Mouse (Mus musculus): ENCODE data around the gene Col4a2.

Gene Col4a2

DNA sequence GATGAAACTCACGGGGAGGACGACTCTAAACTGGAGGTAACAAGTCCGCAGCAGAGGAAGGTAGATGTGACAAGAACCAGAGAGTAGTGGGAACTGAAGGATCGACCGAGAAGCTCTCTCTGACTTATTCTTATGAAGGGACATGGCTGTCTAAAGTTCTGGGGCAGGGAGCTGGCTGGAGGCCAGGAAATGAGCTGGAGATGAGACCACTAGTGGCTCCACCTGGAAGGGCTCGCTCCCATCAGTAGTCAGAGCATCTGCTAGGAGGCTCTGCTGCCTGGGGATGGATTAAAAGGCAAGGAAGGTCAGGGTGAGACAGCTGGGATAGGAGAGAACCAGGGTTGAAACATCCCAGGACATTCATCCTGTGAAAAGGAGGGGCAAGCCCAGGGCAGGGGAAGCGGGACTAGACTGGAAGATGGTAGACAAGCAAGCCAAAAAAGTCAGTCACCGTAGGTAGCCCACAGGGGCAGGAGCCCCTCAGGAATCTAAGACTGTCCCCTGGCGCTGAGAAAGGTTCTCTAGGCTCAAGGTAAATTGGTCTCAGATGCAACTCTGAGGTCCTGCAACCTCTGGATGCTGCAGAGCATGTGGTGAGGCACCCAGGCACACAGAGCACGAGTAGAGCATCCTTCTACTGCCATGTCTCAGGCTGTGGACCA, 16.2 kb upstream of the Col4a2 start:
- no peak for DNase-seq (ENCODE audit: low spot score)

- no peak for DNase-seq (ENCODE audit: low spot score)
These were observed 15.3 kb upstream of the Col4a2 start for GRCm38 (mm10) chr8:11297141-11297838.

GRCm38 (mm10) chr8:11298531-11299316, 13.9 kb upstream of the Col4a2 start:
- no peak for DNase-seq (ENCODE audit: low spot score)

- no peak for DNase-seq (ENCODE audit: low spot score)
These were observed 13.3 kb upstream of the Col4a2 start for GRCm38 (mm10) chr8:11299317-11299602.

DNA sequence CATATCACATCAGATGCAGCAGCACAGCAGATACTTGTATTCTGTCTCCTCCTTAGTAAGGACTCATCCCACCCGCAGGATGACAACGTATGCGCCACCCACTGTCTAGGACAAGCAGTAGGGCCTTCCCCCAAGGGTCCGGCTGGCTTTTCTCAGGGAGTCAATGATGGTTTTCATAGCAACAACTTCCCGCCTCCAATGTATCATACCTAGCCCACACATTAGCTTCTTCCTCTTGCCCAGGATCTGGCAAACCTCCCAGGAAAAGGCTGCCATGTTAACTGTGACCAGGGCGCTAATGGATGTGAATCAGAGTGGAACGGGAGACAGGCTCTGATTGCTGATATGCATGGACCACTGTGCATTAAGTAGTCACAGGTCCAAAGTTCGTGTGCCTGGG, 12.2 kb upstream of the Col4a2 start:
- no peak for DNase-seq (ENCODE audit: low spot score)

DNA sequence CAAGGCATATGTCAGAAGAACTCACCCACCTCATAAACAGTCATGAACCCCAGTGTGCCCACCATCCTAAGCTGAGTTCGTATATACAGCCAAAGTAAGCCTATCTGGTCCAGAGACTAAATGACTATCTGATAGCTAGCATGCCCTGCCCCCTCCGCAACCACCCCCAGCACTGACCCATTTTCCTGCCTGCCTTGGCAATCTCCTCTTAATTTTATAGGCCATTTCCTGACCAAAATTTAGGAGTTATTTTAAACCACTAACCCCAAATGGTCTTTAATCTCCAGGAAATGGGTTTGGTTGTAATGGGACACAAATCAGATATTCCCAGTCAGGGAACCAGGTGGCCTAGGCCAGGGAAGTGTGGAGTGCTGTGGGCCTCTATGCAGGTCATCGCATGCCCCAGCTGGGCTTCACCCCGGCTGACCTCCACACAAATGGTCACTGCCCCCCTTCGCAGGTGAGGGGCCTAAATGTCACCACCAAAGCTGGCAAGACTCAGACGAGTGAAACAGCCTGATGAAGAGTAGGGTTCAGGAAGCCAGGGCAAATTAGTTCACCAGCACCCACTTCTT, 8.5 kb upstream of the Col4a2 start:
- DNase-seq (ENCODE audit: low spot score): no peak

DNA sequence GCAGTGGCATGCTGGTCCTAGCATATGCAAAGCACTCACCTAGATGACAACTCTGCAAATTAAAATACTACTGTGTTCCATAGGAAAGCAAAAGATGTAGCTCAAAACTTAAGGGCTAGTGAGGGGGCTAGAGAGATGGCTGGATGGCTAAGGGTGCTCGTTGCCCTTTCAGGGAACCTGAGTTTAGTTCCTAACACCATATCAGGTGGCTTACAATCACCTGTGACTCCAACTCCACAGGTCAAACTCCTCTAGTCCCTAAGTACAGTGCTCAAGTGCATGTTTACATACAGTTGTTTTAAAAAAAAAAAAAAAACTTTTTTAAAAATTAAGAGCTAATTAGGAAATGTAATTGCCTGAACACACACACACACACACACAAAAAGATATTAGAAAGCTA, 7.1 kb upstream of the Col4a2 start:
- no peak for DNase-seq (ENCODE audit: low spot score)

- no peak for DNase-seq (ENCODE audit: low spot score)
These were observed 5.2 kb upstream of the Col4a2 start for GRCm38 (mm10) chr8:11307451-11307850.

GRCm38 (mm10) chr8:11308570-11308998, 4.0 kb upstream of the Col4a2 start:
- no peak for DNase-seq (ENCODE audit: low spot score)

GRCm38 (mm10) chr8:11309226-11309625, 3.4 kb upstream of the Col4a2 start:
- no peak for DNase-seq (ENCODE audit: low spot score)

GRCm38 (mm10) chr8:11310049-11310448, 2.6 kb upstream of the Col4a2 start:
- no peak for DNase-seq (ENCODE audit: low spot score)

GRCm38 (mm10) chr8:11311681-11312348, 790 bp upstream of the Col4a2 start:
- no peak for DNase-seq (ENCODE audit: low spot score)

GRCm38 (mm10) chr8:11313176-11314111, 839 bp downstream of the Col4a2 start:
- DNase-seq (ENCODE audit: low spot score): no peak

DNA sequence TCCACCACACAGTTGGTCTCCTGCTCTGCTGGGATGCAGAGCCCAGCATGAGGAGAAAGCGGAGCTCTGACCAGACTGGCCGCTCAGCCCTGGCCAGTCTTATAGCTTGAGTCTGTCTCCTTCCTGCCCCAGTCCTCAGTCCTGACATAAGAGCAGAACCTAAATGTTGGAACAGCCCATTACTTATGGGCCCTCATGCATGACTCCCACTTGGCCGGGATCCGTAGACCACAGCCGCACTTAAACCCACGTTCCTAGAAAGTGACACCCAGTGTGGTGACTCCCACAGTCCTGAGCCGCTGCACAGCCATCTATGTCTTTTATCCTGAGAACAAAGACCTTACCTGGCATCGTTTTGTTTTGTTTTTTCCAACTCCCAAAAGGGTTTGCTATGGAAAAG, 2.0 kb downstream of the Col4a2 start:
- no peak for DNase-seq (ENCODE audit: low spot score)

DNA sequence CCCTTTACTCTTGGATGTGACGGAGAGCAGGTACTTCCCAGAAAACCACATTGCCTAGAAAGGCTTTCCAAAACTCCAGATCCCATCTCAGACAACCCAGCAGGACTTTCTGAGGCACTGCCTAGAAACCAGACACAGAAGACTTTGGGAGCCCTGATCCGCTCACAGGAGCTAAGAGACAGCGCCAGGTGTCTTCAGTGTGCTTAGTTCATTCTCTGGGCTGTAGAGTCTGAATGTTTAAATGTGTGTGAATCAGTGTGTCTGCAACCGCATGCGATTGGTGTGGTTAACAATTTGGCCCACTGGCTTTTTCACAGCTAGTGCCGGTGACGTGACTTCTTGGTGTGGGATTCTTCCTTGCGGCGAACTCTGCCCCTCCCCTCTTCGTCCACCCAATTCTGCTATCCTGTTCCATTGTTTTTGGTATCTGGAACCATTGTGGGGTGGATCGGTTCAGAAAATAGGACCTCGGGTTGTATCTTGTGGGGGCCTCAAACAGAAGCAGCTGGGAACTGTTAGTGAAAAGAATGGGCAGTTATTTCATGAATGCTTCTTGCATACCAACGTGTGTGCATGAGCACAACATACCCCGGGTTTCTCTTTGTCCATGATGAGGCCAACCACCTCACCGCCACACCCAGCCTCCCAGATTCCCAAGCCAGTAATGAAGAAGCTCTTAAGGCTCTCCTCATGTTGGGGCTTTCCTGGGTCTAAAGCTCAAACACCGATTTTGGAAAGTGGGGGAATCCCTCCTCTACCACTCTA, 2.8 kb downstream of the Col4a2 start:
- no peak for DNase-seq (ENCODE audit: low spot score)

DNA sequence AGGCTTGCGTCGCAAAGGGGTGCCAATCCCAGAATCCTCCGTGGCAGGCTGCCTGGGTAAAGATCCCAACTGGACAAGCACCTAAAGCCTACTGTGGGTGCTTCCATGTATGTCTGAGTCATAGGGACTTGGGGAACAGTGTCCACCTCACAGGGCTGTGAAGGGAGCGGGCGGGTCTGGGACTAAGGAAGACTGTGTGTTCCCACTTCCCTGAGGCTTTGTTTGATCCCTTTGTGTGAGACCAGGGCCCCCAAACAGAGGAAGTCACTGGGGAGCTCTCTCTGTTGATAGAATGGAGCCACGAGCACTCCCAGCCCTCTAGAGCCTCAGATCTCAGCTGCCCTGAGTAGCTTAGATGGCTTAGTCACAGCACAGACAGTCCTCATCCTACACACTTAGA, 3.5 kb downstream of the Col4a2 start:
- no peak for DNase-seq (ENCODE audit: low spot score)

- no peak for DNase-seq (ENCODE audit: low spot score)
These were observed 6.8 kb downstream of the Col4a2 start for GRCm38 (mm10) chr8:11319405-11319804.

DNA sequence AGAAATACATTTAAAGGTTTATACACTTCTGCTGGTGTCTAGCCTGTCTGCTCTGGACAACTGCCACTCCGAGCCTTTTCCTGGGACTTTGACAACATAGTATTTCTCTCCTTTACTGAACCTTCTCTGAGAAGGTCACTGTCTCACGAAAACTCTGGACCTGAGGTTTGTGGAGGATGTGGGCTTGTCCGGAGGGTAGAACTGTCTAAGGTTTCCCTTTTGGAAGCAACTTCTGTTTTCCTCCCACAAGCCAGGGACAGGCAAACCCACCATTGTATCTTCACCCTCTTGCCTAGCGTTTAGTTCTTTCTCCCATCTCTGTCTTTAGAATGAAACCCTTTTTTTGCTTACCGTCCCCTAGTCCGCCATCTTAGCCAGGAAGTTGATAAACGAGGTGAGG, 9.2 kb downstream of the Col4a2 start:
- DNase-seq (ENCODE audit: low spot score): no peak

GRCm38 (mm10) chr8:11322724-11323585, 10.3 kb downstream of the Col4a2 start:
- DNase-seq (ENCODE audit: low spot score): no peak

- DNase-seq (ENCODE audit: low spot score): no peak
These were observed 11.1 kb downstream of the Col4a2 start for GRCm38 (mm10) chr8:11323681-11324080.
